In genomic region chr3:121969451-121969850, GRCm38 (mm10) we compare ENCODE assay signal across 12 mouse cellular contexts. TPM values are rescaled to one million over a fixed set of nuclear protein-coding genes. Genes with fewer than 3 reads are reported as not detected.
DNase-seq lines count a peak whose midpoint lies in the region; ATAC-seq and TF ChIP-seq lines count a peak whose summit lies in the region.
"Had no signal": no experiment of that assay in that cellular context is flagged by ENCODE, and none has a peak within 500 bp of the region (broad histone marks: within the 10 kb centered on the region; RNA-seq: fewer than 3 reads in every experiment).

No protein-coding gene starts in this region.

- H3K36me3 ChIP-seq in forebrain, embryonic 16.5 days (ENCODE audit: control insufficient read depth, insufficient read depth), result no peaks in the 10 kb centered on the region
- no peaks in the 10 kb centered on the region for H3K36me3 ChIP-seq in forebrain, embryonic 12.5 days (replicated peaks)
- H3K36me3 ChIP-seq in kidney, postnatal 0 days (ENCODE audit: insufficient read depth, low read length), result no peaks in the 10 kb centered on the region
- no peaks in the 10 kb centered on the region for H3K36me3 ChIP-seq in hindbrain, embryonic 14.5 days (replicated peaks; ENCODE audit: control insufficient read depth, insufficient read depth)
- H3K36me3 ChIP-seq in liver, embryonic 16.5 days (ENCODE audit: control insufficient read depth, insufficient read depth), result no peaks in the 10 kb centered on the region
- H3K36me3 ChIP-seq: midbrain, embryonic 12.5 days had no signal

- H3K4me3 ChIP-seq in forebrain, embryonic 16.5 days (replicated peaks; ENCODE audit: low read length), result no peak overlapping the region; the same call in 1 of the 2 replicates
- H3K4me3 ChIP-seq in forebrain, embryonic 12.5 days (replicated peaks), result no peak overlapping the region
- H3K4me3 ChIP-seq in kidney, postnatal 0 days (replicated peaks; ENCODE audit: low read depth, low read length), result peak overlapping the region; percentile 60
- peak overlapping the region; percentile 40; the same call in 1 of the 2 replicates for H3K4me3 ChIP-seq in hindbrain, embryonic 14.5 days (replicated peaks; ENCODE audit: low read length)
- H3K4me3 ChIP-seq in liver, embryonic 16.5 days (ENCODE audit: low read depth, low read length), result peak overlapping the region; percentile 24

- no peak for ATAC-seq in forebrain, embryonic 16.5 days
- ATAC-seq in forebrain, embryonic 12.5 days (ENCODE audit: low FRiP score), result no peak
- no peak for ATAC-seq in kidney, postnatal 0 days (replicated peaks; ENCODE audit: low FRiP score, low read depth)
- no peak for ATAC-seq in hindbrain, embryonic 14.5 days (ENCODE audit: low FRiP score)
- ATAC-seq in liver, embryonic 16.5 days (ENCODE audit: low read depth), result no peak
- ATAC-seq: inflammation-experienced regulatory T-cells, adult 6 months had no signal

- no peaks in the 10 kb centered on the region for H3K9me3 ChIP-seq in forebrain, embryonic 16.5 days (ENCODE audit: control insufficient read depth, low read length)
- H3K9me3 ChIP-seq in forebrain, embryonic 12.5 days, result no peaks in the 10 kb centered on the region
- no peaks in the 10 kb centered on the region for H3K9me3 ChIP-seq in kidney, postnatal 0 days (replicated peaks; ENCODE audit: low read length)
- H3K9me3 ChIP-seq in hindbrain, embryonic 14.5 days (ENCODE audit: control insufficient read depth, low read length), result no peaks in the 10 kb centered on the region
- H3K9me3 ChIP-seq in liver, embryonic 16.5 days (replicated peaks; ENCODE audit: control insufficient read depth, low read length), result no peaks in the 10 kb centered on the region
- H3K9me3 ChIP-seq: midbrain, embryonic 12.5 days had no signal

- WGBS in forebrain, embryonic 16.5 days, result 75% methylated on average over 1 of the region's 1 CpGs
- 53% methylated on average over 1 of the region's 1 CpGs for WGBS in forebrain, embryonic 12.5 days
- WGBS in kidney, postnatal 0 days, result 45% methylated on average over 1 of the region's 1 CpGs
- WGBS in hindbrain, embryonic 14.5 days, result 74% methylated on average over 1 of the region's 1 CpGs
- WGBS in liver, embryonic 16.5 days (ENCODE audit: insufficient replicate concordance), result 36% methylated on average over 1 of the region's 1 CpGs

- peaks cover 7% of the 10 kb centered on the region for H3K27me3 ChIP-seq in forebrain, embryonic 16.5 days (replicated peaks; ENCODE audit: control insufficient read depth, insufficient read depth, low read length)
- peaks cover 22% of the 10 kb centered on the region for H3K27me3 ChIP-seq in forebrain, embryonic 12.5 days
- no peaks in the 10 kb centered on the region for H3K27me3 ChIP-seq in kidney, postnatal 0 days (ENCODE audit: insufficient read depth, low read length)
- peaks cover 30% of the 10 kb centered on the region for H3K27me3 ChIP-seq in hindbrain, embryonic 14.5 days (ENCODE audit: control insufficient read depth, insufficient read depth, low read length)
- no peaks in the 10 kb centered on the region for H3K27me3 ChIP-seq in liver, embryonic 16.5 days (ENCODE audit: control insufficient read depth, insufficient read depth, low read depth, low read length)

- no peak overlapping the region for H3K27ac ChIP-seq in forebrain, embryonic 16.5 days (ENCODE audit: low read length)
- H3K27ac ChIP-seq in forebrain, embryonic 12.5 days, result no peak overlapping the region
- H3K27ac ChIP-seq in kidney, postnatal 0 days, result no peak overlapping the region
- H3K27ac ChIP-seq in hindbrain, embryonic 14.5 days, result no peak overlapping the region
- H3K27ac ChIP-seq in liver, embryonic 16.5 days (ENCODE audit: low read length), result no peak overlapping the region
- H3K27ac ChIP-seq: midbrain, embryonic 12.5 days had no signal

- H3K4me2 ChIP-seq in forebrain, embryonic 16.5 days (ENCODE audit: low read length), result peak overlapping the region; percentile 29; the same call in 1 of the 2 replicates
- no peak overlapping the region for H3K4me2 ChIP-seq in forebrain, embryonic 12.5 days
- H3K4me2 ChIP-seq in kidney, postnatal 0 days (ENCODE audit: low read length), result peak overlapping the region; percentile 60
- peak overlapping the region; percentile 73 for H3K4me2 ChIP-seq in hindbrain, embryonic 14.5 days (replicated peaks)
- H3K4me2 ChIP-seq in liver, embryonic 16.5 days (ENCODE audit: low read depth, low read length), result peak overlapping the region; percentile 85; the same call in 1 of the 2 replicates

- TF ChIP-seq CTCF in kidney, postnatal 0 days (IDR thresholded peaks at IDR 0.05; ENCODE audit: low read depth), result no peak

- no peak overlapping the region for H3K9ac ChIP-seq in forebrain, embryonic 16.5 days (replicated peaks; ENCODE audit: low read depth, low read length)
- H3K9ac ChIP-seq in forebrain, embryonic 12.5 days, result no peak overlapping the region
- 0 out of 2 replicates have a peak overlapping the region, but pooled peaks have one; percentile 70 for H3K9ac ChIP-seq in kidney, postnatal 0 days (ENCODE audit: low read depth, low read length)
- H3K9ac ChIP-seq in hindbrain, embryonic 14.5 days, result no peak overlapping the region
- no peak overlapping the region for H3K9ac ChIP-seq in liver, embryonic 16.5 days (ENCODE audit: low read depth, low read length)
- H3K9ac ChIP-seq: midbrain, embryonic 12.5 days had no signal

- no peak for DNase-seq in kidney, postnatal 0 days (ENCODE audit: low spot score)
- no peak for DNase-seq in kidney, adult 11 months
- DNase-seq in hindbrain, embryonic 14.5 days (ENCODE audit: low spot score), result no peak
- no peak for DNase-seq in natural killer cell, adult 2 months (ENCODE audit: low spot score in 2 of 2)
- DNase-seq in frontal cortex, postnatal 10 days (ENCODE audit: low spot score in 2 of 2), result no peak
- DNase-seq: right cerebral cortex, adult 18-20 months; thymus, postnatal 25 days had no signal

- H3K4me1 ChIP-seq in forebrain, embryonic 16.5 days (replicated peaks; ENCODE audit: control insufficient read depth, insufficient read depth, low read length), result peaks cover 16% of the 10 kb centered on the region
- H3K4me1 ChIP-seq in forebrain, embryonic 12.5 days, result peaks cover 14% of the 10 kb centered on the region
- 0 out of 2 replicates have a peak, but pooled peaks cover 3% of the 10 kb centered on the region for H3K4me1 ChIP-seq in kidney, postnatal 0 days (replicated peaks; ENCODE audit: insufficient read depth, low read length)
- peaks cover 10% of the 10 kb centered on the region; the same call in 1 of the 2 replicates for H3K4me1 ChIP-seq in hindbrain, embryonic 14.5 days (replicated peaks; ENCODE audit: control insufficient read depth, insufficient read depth, low read length)
- peaks cover 8% of the 10 kb centered on the region for H3K4me1 ChIP-seq in liver, embryonic 16.5 days (ENCODE audit: control insufficient read depth, low read depth, low read length)

RNA-seq across cellular contexts. Expression of gene Arhgap29, which starts 17.1 kb away (rescaled TPM):
- 18.3 and 27.8 TPM in 2 replicates for polyA plus RNA-seq in forebrain, embryonic 16.5 days (2015; fragmentation: Nextera tagmentation; extraction: Ambion mirVana)
- polyA plus RNA-seq in forebrain, embryonic 12.5 days (2016; fragmentation: Nextera tagmentation; extraction: Ambion mirVana), result 21.1 and 25.1 TPM in 2 replicates
- 36.2 and 38.5 TPM in 2 replicates for polyA plus RNA-seq in kidney, postnatal 0 days (2015; fragmentation: Nextera tagmentation; extraction: Ambion mirVana)
- polyA plus RNA-seq in hindbrain, embryonic 14.5 days (2014; fragmentation: Nextera tagmentation; extraction: Ambion mirVana), result 36.7 and 39.3 TPM in 2 replicates
- polyA plus RNA-seq in liver, embryonic 16.5 days (2015; fragmentation: Nextera tagmentation; extraction: Ambion mirVana), result 7.0 and 7.3 TPM in 2 replicates

Comparison
In these comparisons a context has a peak if more than half of its experiments do, and no peak if none do; other contexts are left out.
1. H3K4me3 ChIP-seq: peak in kidney, postnatal 0 days (single experiment), hindbrain, embryonic 14.5 days (single experiment) and liver, embryonic 16.5 days (single experiment); none in forebrain, embryonic 16.5 days (single experiment) and forebrain, embryonic 12.5 days (single experiment).